Mouse (Mus musculus): ENCODE measurements around the gene Prkaa1. TPM values are rescaled to one million over a fixed set of nuclear protein-coding genes. Genes with fewer than 3 reads are reported as not detected.

The Prkaa1 gene
- polyA plus RNA-seq, 1 experiment from 2014 or later = 25.5 TPM

DNA sequence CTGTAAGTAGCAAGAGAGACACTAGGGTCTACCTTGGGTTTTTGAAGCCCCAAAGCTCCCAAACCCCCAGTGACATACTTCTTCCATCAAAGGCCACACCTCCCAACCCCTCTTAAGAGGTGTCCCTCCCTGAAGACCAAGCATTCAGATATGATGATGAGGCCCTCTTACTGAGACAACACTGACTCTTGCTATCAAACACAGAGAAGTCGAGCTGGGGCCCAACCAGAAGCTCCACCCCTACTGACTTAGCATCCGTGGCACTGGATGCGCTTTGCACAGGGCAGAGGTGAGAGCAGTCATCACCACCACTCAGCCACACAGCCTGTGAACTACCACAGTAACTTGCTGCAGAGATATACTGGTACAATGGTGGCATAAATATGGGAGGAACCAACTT is 31.0 kb upstream of the Prkaa1 start:
- Histone ChIP-seq H3K27ac (ENCODE audit: low read depth, low read length) (no peak overlapping the region), H3K9me3 (replicated peaks; ENCODE audit: control insufficient read depth, low read length) (no peaks in the 10 kb centered on the region), H3K4me1 (ENCODE audit: control insufficient read depth, insufficient read depth, low read length) (peaks cover 8% of the 10 kb centered on the region), H3K4me3 (ENCODE audit: low read depth, low read length) (no peak overlapping the region), H3K4me2 (no peak overlapping the region), H3K9ac (ENCODE audit: low read depth, low read length) (no peak overlapping the region), H3K27me3 (ENCODE audit: control insufficient read depth, insufficient read depth, low read length) (no peaks in the 10 kb centered on the region), H3K36me3 (ENCODE audit: control insufficient read depth, insufficient read depth, low read length) (no peaks in the 10 kb centered on the region)
- 68% methylated on average over 3 of the region's 3 CpGs for WGBS (ENCODE audit: insufficient replicate concordance)
- ATAC-seq (replicated peaks; ENCODE audit: insufficient number of reproducible peaks, low FRiP score, low TSS enrichment) = no peak

DNA sequence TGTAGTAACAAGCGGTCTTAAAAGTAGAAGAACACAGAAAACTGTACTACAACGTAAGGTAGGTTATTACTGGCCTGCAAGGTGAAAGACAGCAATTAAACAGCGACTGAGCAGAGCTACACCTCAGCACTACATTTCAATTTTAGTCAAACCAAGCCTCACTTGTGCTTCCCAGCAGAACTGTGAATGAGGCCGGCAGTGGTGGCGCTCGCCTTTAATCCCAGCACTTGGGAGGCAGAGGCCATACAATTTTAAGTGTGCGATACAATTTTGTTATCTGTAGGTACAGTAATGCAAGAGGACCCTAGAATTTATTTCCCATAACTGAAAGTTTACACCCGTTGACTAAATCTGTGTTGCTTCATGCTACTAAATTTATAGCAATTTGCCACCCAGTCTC is 28.5 kb upstream of the Prkaa1 start:
- no peaks in the 10 kb centered on the region for H3K27me3 ChIP-seq (ENCODE audit: control insufficient read depth, insufficient read depth, low read length)
- peak overlapping the region; percentile 76 for H3K4me2 ChIP-seq
- peaks cover 14% of the 10 kb centered on the region for H3K4me1 ChIP-seq (ENCODE audit: control insufficient read depth, insufficient read depth, low read length)
- no peaks in the 10 kb centered on the region for H3K9me3 ChIP-seq (replicated peaks; ENCODE audit: control insufficient read depth, low read length)
- 61% methylated on average over 8 of the region's 8 CpGs for WGBS (ENCODE audit: insufficient replicate concordance)
- peaks cover 18% of the 10 kb centered on the region for H3K36me3 ChIP-seq (ENCODE audit: control insufficient read depth, insufficient read depth, low read length)
- H3K4me3 ChIP-seq (ENCODE audit: low read depth, low read length) = peak overlapping the region; percentile 78
- no peak for ATAC-seq (replicated peaks; ENCODE audit: insufficient number of reproducible peaks, low FRiP score, low TSS enrichment)
- peak overlapping the region; percentile 75 for H3K9ac ChIP-seq (ENCODE audit: low read depth, low read length)
- H3K27ac ChIP-seq (ENCODE audit: low read depth, low read length) = peak overlapping the region; percentile 95

DNA sequence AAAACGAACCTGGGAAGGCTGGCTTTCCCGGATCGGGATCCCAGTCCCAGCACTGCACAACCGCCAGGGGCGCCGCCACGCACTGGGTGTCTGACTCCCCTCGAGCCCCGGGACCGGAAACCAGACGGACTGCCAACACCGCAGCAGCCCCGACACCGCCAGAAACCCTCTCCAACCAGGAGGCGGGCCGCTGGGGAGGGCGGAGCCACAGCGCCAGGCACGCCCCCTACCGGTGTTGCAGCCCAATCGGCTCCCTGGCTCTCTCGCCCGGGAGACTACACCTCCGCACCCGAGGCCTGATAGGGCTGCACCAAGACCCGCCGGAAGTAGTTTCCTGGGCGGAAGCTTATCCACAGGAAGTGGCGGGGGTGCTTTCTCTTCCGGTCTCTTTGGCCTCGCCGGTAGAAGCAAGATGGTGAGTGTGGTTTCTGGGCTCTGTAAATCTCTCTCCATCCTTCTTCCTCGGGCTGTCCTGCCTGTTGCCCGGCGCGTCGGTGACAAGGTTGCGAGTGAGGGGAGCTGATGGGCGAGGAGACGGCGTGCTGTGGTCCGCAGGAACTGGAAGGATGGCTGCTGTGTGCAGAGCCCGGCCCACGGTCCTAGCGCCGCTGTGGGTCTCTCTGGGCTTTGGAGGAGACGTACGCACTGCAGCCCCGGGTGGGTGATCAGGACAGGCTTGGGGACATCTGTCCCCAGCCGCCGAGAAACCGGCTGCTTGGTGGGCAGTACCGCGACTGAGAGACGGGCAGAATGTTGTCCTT is 27.2 kb upstream of the Prkaa1 start, which contains the start of gene Rpl37:
Gene Rpl37 (plus strand): TSS at position 376 of the 761 bp plus-strand sequence.
- peak; percentile 99 for ATAC-seq (replicated peaks; ENCODE audit: insufficient number of reproducible peaks, low FRiP score, low TSS enrichment)
- Histone ChIP-seq H3K4me1 (ENCODE audit: control insufficient read depth, insufficient read depth, low read length) (peaks cover 14% of the 10 kb centered on the region), H3K9ac (ENCODE audit: low read depth, low read length) (peak within 1 kb of the TSS; percentile 98), H3K9me3 (replicated peaks; ENCODE audit: control insufficient read depth, low read length) (no peaks in the 10 kb centered on the region), H3K36me3 (ENCODE audit: control insufficient read depth, insufficient read depth, low read length) (peaks cover 22% of the 10 kb centered on the region), H3K4me3 (ENCODE audit: low read depth, low read length) (peak within 1 kb of the TSS; percentile 78), H3K4me2 (peak within 1 kb of the TSS; percentile 85), H3K27me3 (ENCODE audit: control insufficient read depth, insufficient read depth, low read length) (no peaks in the 10 kb centered on the region), H3K27ac (ENCODE audit: low read depth, low read length) (peak within 1 kb of the TSS; percentile 95)
- under 1% methylated on average over 55 of the region's 55 CpGs for WGBS (ENCODE audit: insufficient replicate concordance)

DNA sequence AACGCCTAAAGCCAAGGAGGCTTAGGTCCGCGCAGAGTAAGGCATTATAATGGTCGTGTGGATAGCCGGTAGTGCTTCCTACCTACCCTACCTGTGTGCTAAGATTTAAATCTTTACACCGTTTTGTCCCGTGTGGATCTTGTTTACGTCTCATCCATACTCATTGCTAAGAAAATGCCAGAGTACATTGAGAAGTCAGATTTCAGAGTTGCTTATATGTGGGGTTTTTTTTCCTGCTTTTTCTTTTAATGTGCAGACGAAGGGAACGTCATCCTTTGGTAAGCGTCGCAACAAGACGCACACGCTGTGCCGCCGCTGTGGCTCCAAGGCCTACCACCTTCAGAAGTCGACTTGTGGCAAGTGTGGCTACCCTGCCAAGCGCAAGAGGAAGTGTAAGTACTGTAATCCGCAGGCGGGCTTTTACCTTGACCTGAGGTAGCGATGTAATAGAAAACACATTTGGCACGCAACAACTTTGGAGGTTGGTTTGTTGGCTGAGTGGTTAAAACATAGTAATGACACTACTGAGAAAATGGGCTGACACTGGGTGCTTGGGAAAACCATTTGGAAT is 26.5 kb upstream of the Prkaa1 start:
- H3K4me3 ChIP-seq (ENCODE audit: low read depth, low read length) = peak overlapping the region; percentile 78
- H3K4me2 ChIP-seq = peak overlapping the region; percentile 85
- no peaks in the 10 kb centered on the region for H3K9me3 ChIP-seq (replicated peaks; ENCODE audit: control insufficient read depth, low read length)
- peak overlapping the region; percentile 98 for H3K9ac ChIP-seq (ENCODE audit: low read depth, low read length)
- 2% methylated on average over 22 of the region's 22 CpGs for WGBS (ENCODE audit: insufficient replicate concordance)
- H3K36me3 ChIP-seq (ENCODE audit: control insufficient read depth, insufficient read depth, low read length) = peaks cover 28% of the 10 kb centered on the region
- H3K27me3 ChIP-seq (ENCODE audit: control insufficient read depth, insufficient read depth, low read length) = no peaks in the 10 kb centered on the region
- peaks cover 14% of the 10 kb centered on the region for H3K4me1 ChIP-seq (ENCODE audit: control insufficient read depth, insufficient read depth, low read length)
- H3K27ac ChIP-seq (ENCODE audit: low read depth, low read length) = peak overlapping the region; percentile 95
- no peak for ATAC-seq (replicated peaks; ENCODE audit: insufficient number of reproducible peaks, low FRiP score, low TSS enrichment)

DNA sequence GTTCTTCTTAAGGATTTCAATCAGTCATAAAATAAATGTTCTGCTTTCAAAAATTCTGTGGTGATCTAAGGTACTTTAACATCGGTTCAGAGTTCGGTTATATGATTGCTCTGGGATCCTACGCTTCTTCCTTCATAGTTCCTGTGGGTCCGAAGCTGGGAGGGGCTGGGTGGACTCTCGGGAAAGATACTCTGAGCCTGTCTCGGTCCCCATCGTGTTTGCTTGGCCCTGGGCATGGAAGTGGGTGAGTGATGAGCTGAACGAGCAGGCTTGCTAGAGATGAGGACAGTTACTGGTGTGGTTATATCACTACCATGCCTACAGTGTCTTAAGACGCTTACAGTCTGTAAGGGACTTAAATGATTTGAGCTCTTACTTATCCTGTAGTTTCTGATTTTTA is 25.0 kb upstream of the Prkaa1 start:
- Histone ChIP-seq H3K27ac (ENCODE audit: low read depth, low read length) (no peak overlapping the region), H3K4me2 (no peak overlapping the region), H3K9me3 (replicated peaks; ENCODE audit: control insufficient read depth, low read length) (no peaks in the 10 kb centered on the region), H3K9ac (ENCODE audit: low read depth, low read length) (no peak overlapping the region), H3K4me1 (ENCODE audit: control insufficient read depth, insufficient read depth, low read length) (peaks cover 14% of the 10 kb centered on the region), H3K36me3 (ENCODE audit: control insufficient read depth, insufficient read depth, low read length) (peaks cover 31% of the 10 kb centered on the region), H3K4me3 (ENCODE audit: low read depth, low read length) (no peak overlapping the region), H3K27me3 (ENCODE audit: control insufficient read depth, insufficient read depth, low read length) (no peaks in the 10 kb centered on the region)
- ATAC-seq (replicated peaks; ENCODE audit: insufficient number of reproducible peaks, low FRiP score, low TSS enrichment) = no peak
- WGBS (ENCODE audit: insufficient replicate concordance) = 84% methylated on average over 9 of the region's 9 CpGs

DNA sequence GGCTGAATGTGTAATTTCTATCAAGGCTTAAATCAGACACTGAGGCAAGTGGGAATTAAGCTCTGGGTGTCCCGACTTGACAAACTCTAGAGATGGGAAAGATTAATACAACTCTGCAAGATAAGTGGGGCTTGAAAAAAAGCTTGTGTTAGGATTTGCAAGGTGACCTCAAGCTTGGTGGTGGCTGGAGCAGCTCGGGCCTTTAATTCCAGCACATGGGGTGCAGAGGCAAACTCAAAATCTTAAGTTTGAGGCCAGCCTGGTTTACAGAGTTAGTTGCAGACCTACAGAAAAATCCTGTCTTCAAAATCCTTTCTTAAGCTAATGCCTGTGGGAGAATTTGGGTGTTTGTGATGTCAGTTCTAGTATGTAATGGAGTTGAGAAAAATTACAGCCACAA is 24.5 kb upstream of the Prkaa1 start:
- H3K9me3 ChIP-seq (replicated peaks; ENCODE audit: control insufficient read depth, low read length) = no peaks in the 10 kb centered on the region
- H3K4me2 ChIP-seq = no peak overlapping the region
- H3K36me3 ChIP-seq (ENCODE audit: control insufficient read depth, insufficient read depth, low read length) = peaks cover 33% of the 10 kb centered on the region
- H3K4me3 ChIP-seq (ENCODE audit: low read depth, low read length) = no peak overlapping the region
- no peaks in the 10 kb centered on the region for H3K27me3 ChIP-seq (ENCODE audit: control insufficient read depth, insufficient read depth, low read length)
- WGBS (ENCODE audit: insufficient replicate concordance) = 78% methylated on average over 2 of the region's 2 CpGs
- no peak overlapping the region for H3K27ac ChIP-seq (ENCODE audit: low read depth, low read length)
- ATAC-seq (replicated peaks; ENCODE audit: insufficient number of reproducible peaks, low FRiP score, low TSS enrichment) = no peak
- H3K9ac ChIP-seq (ENCODE audit: low read depth, low read length) = no peak overlapping the region
- H3K4me1 ChIP-seq (ENCODE audit: control insufficient read depth, insufficient read depth, low read length) = peaks cover 14% of the 10 kb centered on the region

DNA sequence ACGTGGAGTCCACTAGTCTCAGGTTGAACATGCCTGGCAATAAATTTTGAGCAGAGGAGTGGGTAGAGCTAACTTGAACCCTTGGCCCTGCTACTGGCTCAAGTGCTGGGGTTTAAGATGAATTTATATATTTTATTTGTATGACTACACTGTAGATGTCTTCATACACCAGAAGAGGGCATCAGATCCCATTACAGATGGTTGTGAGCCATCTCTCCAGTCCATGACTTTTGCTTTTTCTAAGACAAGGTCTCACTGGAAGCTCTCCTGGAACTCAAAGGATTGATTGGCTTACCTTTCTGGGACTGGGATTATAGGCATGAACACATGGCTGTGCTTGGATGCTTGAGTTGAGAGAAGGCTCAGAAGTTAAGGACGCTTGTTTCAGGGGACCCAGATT is 24.0 kb upstream of the Prkaa1 start:
- H3K36me3 ChIP-seq (ENCODE audit: control insufficient read depth, insufficient read depth, low read length) = peaks cover 36% of the 10 kb centered on the region

DNA sequence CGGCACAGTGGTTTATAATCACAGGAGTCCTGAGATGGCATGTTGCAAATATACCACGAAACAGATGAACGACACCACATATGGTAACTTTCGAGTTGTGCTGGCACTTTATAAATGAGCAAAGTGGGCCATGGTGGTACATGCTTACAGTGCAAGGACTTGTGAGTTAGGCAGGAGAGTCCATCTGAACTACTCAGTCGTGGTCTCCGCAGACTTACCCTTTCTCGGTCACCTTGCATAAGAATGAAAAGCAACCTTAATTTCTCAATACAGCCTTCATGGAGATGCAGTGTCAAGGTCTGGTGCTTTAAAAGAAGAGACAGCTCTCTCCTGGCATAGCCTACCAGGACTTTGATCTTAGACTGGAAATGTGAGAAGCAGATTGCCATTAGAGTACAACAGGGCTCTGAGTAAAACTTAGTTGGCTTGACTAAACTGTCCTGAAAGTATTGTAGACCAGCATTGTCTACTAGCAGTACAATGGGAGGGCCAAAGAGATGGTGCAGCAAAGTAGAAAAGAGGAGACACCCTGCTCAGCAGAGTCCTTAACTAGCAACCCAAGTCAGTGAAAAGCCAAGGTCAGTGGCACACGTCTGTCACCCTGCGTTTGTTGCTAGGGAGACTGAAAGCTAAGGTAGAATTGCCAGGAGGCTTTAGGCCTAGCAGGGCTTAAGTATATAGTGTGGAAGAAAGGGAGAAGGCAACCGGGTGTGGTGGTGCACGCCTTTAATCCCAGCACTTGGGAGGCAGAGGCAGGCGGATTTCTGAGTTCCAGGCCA is 21.9 kb upstream of the Prkaa1 start:
- ATAC-seq (replicated peaks; ENCODE audit: insufficient number of reproducible peaks, low FRiP score, low TSS enrichment) = no peak
- Histone ChIP-seq H3K9ac (ENCODE audit: low read depth, low read length) (no peak overlapping the region; the same call in 1 of the 2 replicates), H3K4me1 (ENCODE audit: control insufficient read depth, insufficient read depth, low read length) (peaks cover 8% of the 10 kb centered on the region), H3K36me3 (ENCODE audit: control insufficient read depth, insufficient read depth, low read length) (peaks cover 37% of the 10 kb centered on the region), H3K27ac (ENCODE audit: low read depth, low read length) (no peak overlapping the region), H3K4me2 (no peak overlapping the region), H3K4me3 (ENCODE audit: low read depth, low read length) (no peak overlapping the region), H3K9me3 (replicated peaks; ENCODE audit: control insufficient read depth, low read length) (no peaks in the 10 kb centered on the region), H3K27me3 (ENCODE audit: control insufficient read depth, insufficient read depth, low read length) (no peaks in the 10 kb centered on the region)
- 85% methylated on average over 12 of the region's 12 CpGs for WGBS (ENCODE audit: insufficient replicate concordance)

More for the DNA sequence above, 24.0 kb upstream of the Prkaa1 start:
- Histone ChIP-seq H3K27me3 (ENCODE audit: control insufficient read depth, insufficient read depth, low read length) (no peaks in the 10 kb centered on the region), H3K4me3 (ENCODE audit: low read depth, low read length) (no peak overlapping the region), H3K9me3 (replicated peaks; ENCODE audit: control insufficient read depth, low read length) (no peaks in the 10 kb centered on the region), H3K9ac (ENCODE audit: low read depth, low read length) (no peak overlapping the region), H3K4me1 (ENCODE audit: control insufficient read depth, insufficient read depth, low read length) (peaks cover 14% of the 10 kb centered on the region), H3K27ac (ENCODE audit: low read depth, low read length) (no peak overlapping the region), H3K4me2 (no peak overlapping the region)
- no peak for ATAC-seq (replicated peaks; ENCODE audit: insufficient number of reproducible peaks, low FRiP score, low TSS enrichment)
- 90% methylated on average over 2 of the region's 2 CpGs for WGBS (ENCODE audit: insufficient replicate concordance)
